Mouse (Mus musculus) heart, embryonic 16.5 days (tissue): ENCODE measurements around the gene Clstn1. TPM values are rescaled to one million over a fixed set of nuclear protein-coding genes. Genes with fewer than 3 reads are reported as not detected.
A peak's percentile ranks its signal among the peaks of the same experiment; 100 is the strongest.

ENCODE experiments used
- ATAC-seq: fragments of 200-750 bp; cut with Nextera tagmentation; replicated peaks from 2 replicates; pipeline ENCODE4 v1.8.0; 2017; ENCODE audit warnings: moderate number of reproducible peaks; ENCODE audit not compliant: insufficient read depth, low FRiP score; ENCODE audit errors: extremely low read depth
- H3K27ac ChIP-seq: fragments of 300-500 bp; sonication (generic); 2 replicates; pipeline ENCODE4 v1.5.1; 2014; ENCODE audit warnings: mild to moderate bottlenecking, low read length, control low read depth, moderate library complexity
- H3K27me3 ChIP-seq: fragments of 300-500 bp; sonication (generic); 2 replicates; pipeline ENCODE4 v1.6.1; 2014; ENCODE audit warnings: low read length, mixed read lengths; ENCODE audit not compliant: control insufficient read depth, insufficient read depth
- H3K36me3 ChIP-seq: fragments of 300-500 bp; sonication (generic); 2 replicates; pipeline ENCODE4 v1.6.1; 2014; ENCODE audit not compliant: control insufficient read depth, insufficient read depth
- H3K4me1 ChIP-seq: fragments of 300-500 bp; sonication (generic); 2 replicates; pipeline ENCODE4 v1.6.1; 2014; ENCODE audit warnings: low read length, mixed read lengths; ENCODE audit not compliant: control insufficient read depth, insufficient read depth
- H3K4me2 ChIP-seq: fragments of 300-500 bp; sonication (generic); 2 replicates; pipeline ENCODE4 v1.6.1; 2014; ENCODE audit warnings: low read depth, mild to moderate bottlenecking, control low read depth, low read length
- H3K4me3 ChIP-seq: fragments of 300-500 bp; sonication (generic); 2 replicates; pipeline ENCODE4 v1.5.1; 2014; ENCODE audit warnings: mild to moderate bottlenecking, control low read depth, low read length
- H3K9ac ChIP-seq: fragments of 300-500 bp; sonication (generic); 2 replicates; pipeline ENCODE4 v1.6.1; 2014; ENCODE audit warnings: low read length, control low read depth
- H3K9me3 ChIP-seq: fragments of 300-500 bp; sonication (generic); replicated peaks from 2 replicates; pipeline ENCODE4 v1.6.1; 2016; ENCODE audit warnings: low read length; ENCODE audit not compliant: control insufficient read depth
- WGBS: fragments of 180-500 bp; shearing (Covaris S2); extraction: QIAGEN DNeasy Blood & Tissue Kit; methylation state at CpG from one replicate; pipeline ENCODE4 v1.1.7; 2014; 5-methylcytosine and 5-hydroxymethylcytosine counted together
- polyA plus RNA-seq: library from polyadenylated mRNA; unstranded; fragments of >200 nt; fragmentation: Nextera tagmentation; extraction: Ambion mirVana; gene quantifications from 2 replicates; pipeline ENCODE4 v1.2.1, GENCODE M21; 2015

The Clstn1 gene
- polyA plus RNA-seq, 1 experiment from 2014 or later: 6.7 TPM

GRCm38 (mm10) chr4:149549221-149549925, 36.9 kb upstream of the Clstn1 start:
- peak; percentile 81 for ATAC-seq
- peaks cover 12% of the 10 kb centered on the region for H3K36me3 ChIP-seq

GRCm38 (mm10) chr4:149550866-149551265, 35.4 kb upstream of the Clstn1 start:
- H3K27ac ChIP-seq: no peak overlapping the region
- no peaks in the 10 kb centered on the region for H3K27me3 ChIP-seq
- no peak for ATAC-seq
- H3K36me3 ChIP-seq: peaks cover 7% of the 10 kb centered on the region
- H3K4me3 ChIP-seq: no peak overlapping the region
- H3K4me1 ChIP-seq: no peaks in the 10 kb centered on the region
- no peak overlapping the region for H3K9ac ChIP-seq
- no peak overlapping the region for H3K4me2 ChIP-seq
- WGBS: 74% methylated on average over 5 of the region's 5 CpGs
- H3K9me3 ChIP-seq: no peaks in the 10 kb centered on the region

More at GRCm38 (mm10) chr4:149549221-149549925, 36.9 kb upstream of the Clstn1 start:
- Histone ChIP-seq H3K27ac (no peak overlapping the region), H3K4me2 (no peak overlapping the region), H3K27me3 (no peaks in the 10 kb centered on the region), H3K9ac (no peak overlapping the region), H3K9me3 (no peaks in the 10 kb centered on the region), H3K4me3 (no peak overlapping the region), H3K4me1 (no peaks in the 10 kb centered on the region)
- 58% methylated on average over 9 of the region's 9 CpGs for WGBS

GRCm38 (mm10) chr4:149551696-149552095, 34.6 kb upstream of the Clstn1 start:
- no peak for ATAC-seq
- Histone ChIP-seq H3K27me3 (no peaks in the 10 kb centered on the region), H3K4me3 (no peak overlapping the region), H3K36me3 (peaks cover 3% of the 10 kb centered on the region; the same call in 1 of the 2 replicates), H3K9ac (no peak overlapping the region), H3K4me2 (no peak overlapping the region), H3K27ac (no peak overlapping the region), H3K9me3 (no peaks in the 10 kb centered on the region), H3K4me1 (no peaks in the 10 kb centered on the region)
- 60% methylated on average over 5 of the region's 5 CpGs for WGBS

- peaks cover 9% of the 10 kb centered on the region for H3K4me1 ChIP-seq
- WGBS: 73% methylated on average over 7 of the region's 7 CpGs
- no peak overlapping the region for H3K9ac ChIP-seq
- no peak overlapping the region for H3K27ac ChIP-seq
- no peak overlapping the region for H3K4me3 ChIP-seq
- no peak overlapping the region for H3K4me2 ChIP-seq
- no peaks in the 10 kb centered on the region for H3K36me3 ChIP-seq
- no peaks in the 10 kb centered on the region for H3K27me3 ChIP-seq
- no peak for ATAC-seq
- H3K9me3 ChIP-seq: no peaks in the 10 kb centered on the region
Measured at GRCm38 (mm10) chr4:149553834-149554233, 32.4 kb upstream of the Clstn1 start.

- H3K4me1 ChIP-seq: peaks cover 9% of the 10 kb centered on the region
- no peak overlapping the region for H3K4me2 ChIP-seq
- no peak for ATAC-seq
- H3K9ac ChIP-seq: no peak overlapping the region
- no peaks in the 10 kb centered on the region for H3K36me3 ChIP-seq
- H3K27ac ChIP-seq: no peak overlapping the region
- 87% methylated on average over 4 of the region's 4 CpGs for WGBS
- no peak overlapping the region for H3K4me3 ChIP-seq
- no peaks in the 10 kb centered on the region for H3K27me3 ChIP-seq
- H3K9me3 ChIP-seq: peaks cover 3% of the 10 kb centered on the region; the same call in 1 of the 2 replicates
Measured at GRCm38 (mm10) chr4:149556111-149556510, 30.2 kb upstream of the Clstn1 start.

- 69% methylated on average over 5 of the region's 5 CpGs for WGBS
- Histone ChIP-seq H3K4me3 (no peak overlapping the region), H3K9ac (no peak overlapping the region), H3K9me3 (peaks cover 3% of the 10 kb centered on the region; the same call in 1 of the 2 replicates), H3K36me3 (no peaks in the 10 kb centered on the region), H3K27ac (no peak overlapping the region), H3K4me1 (peaks cover 22% of the 10 kb centered on the region), H3K27me3 (no peaks in the 10 kb centered on the region), H3K4me2 (no peak overlapping the region)
- ATAC-seq: no peak
Measured at GRCm38 (mm10) chr4:149557905-149558304, 28.4 kb upstream of the Clstn1 start.

GRCm38 (mm10) chr4:149558389-149558788, 27.9 kb upstream of the Clstn1 start:
- 45% methylated on average over 3 of the region's 3 CpGs for WGBS

GRCm38 (mm10) chr4:149561392-149561791, 24.9 kb upstream of the Clstn1 start:
- Histone ChIP-seq H3K27ac (no peak overlapping the region), H3K4me2 (no peak overlapping the region), H3K4me3 (no peak overlapping the region), H3K9ac (no peak overlapping the region), H3K36me3 (no peaks in the 10 kb centered on the region), H3K27me3 (no peaks in the 10 kb centered on the region), H3K4me1 (peaks cover 43% of the 10 kb centered on the region), H3K9me3 (peaks cover 3% of the 10 kb centered on the region; the same call in 1 of the 2 replicates)
- 77% methylated on average over 4 of the region's 4 CpGs for whole genome bisulfite sequencing
- no peak for ATAC-seq

More at GRCm38 (mm10) chr4:149558389-149558788, 27.9 kb upstream of the Clstn1 start:
- Histone ChIP-seq H3K9me3 (peaks cover 3% of the 10 kb centered on the region; the same call in 1 of the 2 replicates), H3K4me3 (no peak overlapping the region), H3K9ac (no peak overlapping the region), H3K27ac (no peak overlapping the region), H3K4me1 (peaks cover 23% of the 10 kb centered on the region), H3K4me2 (no peak overlapping the region), H3K27me3 (no peaks in the 10 kb centered on the region), H3K36me3 (no peaks in the 10 kb centered on the region)
- ATAC-seq: no peak
